Mouse (Mus musculus): ENCODE measurements around the gene Cfdp1. TPM values are rescaled to one million over a fixed set of nuclear protein-coding genes. Genes with fewer than 3 reads are reported as not detected.
A peak's percentile ranks its signal among the peaks of the same experiment; 100 is the strongest.

The Cfdp1 gene
- polyA plus RNA-seq, 1 experiment from 2014 or later: 203 TPM

GRCm38 (mm10) chr8:111813818-111814217 is 40.3 kb downstream of the Cfdp1 start:
- WGBS: 95% methylated on average over 9 of the region's 9 CpGs
- Histone ChIP-seq H3K4me2 (ENCODE audit: low read depth, low read length) (no peak overlapping the region), H3K9me3 (ENCODE audit: control insufficient read depth, low read length) (no peaks in the 10 kb centered on the region), H3K27ac (ENCODE audit: low read length) (no peak overlapping the region), H3K27me3 (ENCODE audit: control insufficient read depth, insufficient read depth, low read depth, low read length) (no peaks in the 10 kb centered on the region), H3K9ac (ENCODE audit: low read length) (no peak overlapping the region), H3K4me3 (ENCODE audit: low read length) (no peak overlapping the region), H3K4me1 (replicated peaks; ENCODE audit: control insufficient read depth, insufficient read depth, low read length) (no peaks in the 10 kb centered on the region), H3K36me3 (ENCODE audit: control insufficient read depth, insufficient read depth, low read length) (no peaks in the 10 kb centered on the region)
- ATAC-seq (ENCODE audit: low read depth): no peak

DNA sequence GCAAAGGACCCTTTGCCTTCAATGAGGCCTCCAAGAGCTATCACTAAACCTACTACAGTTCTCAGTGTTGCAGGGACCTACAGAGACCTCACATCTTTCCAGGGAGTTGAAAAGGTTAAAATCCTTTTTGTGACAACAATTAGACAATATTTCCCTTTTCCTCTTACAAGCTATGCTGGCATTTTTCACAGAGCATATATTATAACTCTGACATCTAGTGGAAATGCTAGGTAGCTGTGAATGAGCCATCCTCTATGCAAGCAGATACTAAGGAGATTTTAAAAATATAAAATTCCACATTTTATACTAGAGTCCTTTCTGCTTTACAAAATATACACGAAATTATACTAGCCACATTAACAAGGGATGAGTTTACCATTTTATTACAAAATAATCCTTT is 41.3 kb downstream of the Cfdp1 start:
- no peaks in the 10 kb centered on the region for H3K4me1 ChIP-seq (replicated peaks; ENCODE audit: control insufficient read depth, insufficient read depth, low read length)
- H3K27me3 ChIP-seq (ENCODE audit: control insufficient read depth, insufficient read depth, low read depth, low read length): no peaks in the 10 kb centered on the region
- no peak overlapping the region for H3K4me3 ChIP-seq (ENCODE audit: low read length)
- H3K27ac ChIP-seq (ENCODE audit: low read length): no peak overlapping the region
- no peak for ATAC-seq (ENCODE audit: low read depth)
- no peaks in the 10 kb centered on the region for H3K9me3 ChIP-seq (ENCODE audit: control insufficient read depth, low read length)
- no peak overlapping the region for H3K9ac ChIP-seq (ENCODE audit: low read length)
- no peaks in the 10 kb centered on the region for H3K36me3 ChIP-seq (ENCODE audit: control insufficient read depth, insufficient read depth, low read length)
- 57% methylated on average over 1 of the region's 1 CpGs for WGBS
- no peak overlapping the region for H3K4me2 ChIP-seq (ENCODE audit: low read depth, low read length)

DNA sequence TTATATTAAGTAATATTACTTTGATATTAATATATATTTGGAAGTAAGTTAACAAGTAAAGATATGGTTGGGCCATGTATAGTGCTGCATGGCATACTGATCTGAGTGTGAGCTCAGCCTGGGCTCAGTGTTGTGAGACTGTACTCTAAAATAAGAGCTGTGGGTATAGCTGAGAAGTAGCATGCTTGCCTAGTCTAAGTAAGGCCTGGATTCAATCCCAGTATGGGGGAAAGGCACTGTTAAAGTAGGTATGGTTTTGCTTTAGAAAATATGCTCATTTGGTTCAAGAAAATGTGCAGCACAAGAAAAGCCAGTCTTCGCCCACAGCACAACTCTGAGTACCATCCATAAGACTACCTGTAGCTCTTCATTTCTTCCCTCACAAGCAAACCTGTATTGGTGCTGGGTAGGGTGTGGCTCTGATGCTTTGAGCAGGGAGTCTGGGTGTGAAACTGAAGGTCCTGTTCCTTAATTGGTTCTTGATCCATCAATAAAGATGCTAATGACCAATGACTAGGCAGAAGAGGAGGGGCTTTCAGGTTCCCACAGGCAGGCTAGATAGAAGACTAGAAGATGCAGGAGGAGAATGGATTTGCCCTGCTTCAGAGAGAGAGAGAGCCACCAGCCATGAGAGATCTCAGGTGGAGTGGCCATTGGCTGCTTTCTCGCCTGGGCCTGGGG is 43.3 kb downstream of the Cfdp1 start:
- Histone ChIP-seq H3K9me3 (ENCODE audit: control insufficient read depth, low read length) (no peaks in the 10 kb centered on the region), H3K4me1 (replicated peaks; ENCODE audit: control insufficient read depth, insufficient read depth, low read length) (no peaks in the 10 kb centered on the region), H3K27me3 (ENCODE audit: control insufficient read depth, insufficient read depth, low read depth, low read length) (no peaks in the 10 kb centered on the region), H3K27ac (ENCODE audit: low read length) (no peak overlapping the region), H3K4me3 (ENCODE audit: low read length) (no peak overlapping the region), H3K9ac (ENCODE audit: low read length) (no peak overlapping the region), H3K36me3 (ENCODE audit: control insufficient read depth, insufficient read depth, low read length) (no peaks in the 10 kb centered on the region), H3K4me2 (ENCODE audit: low read depth, low read length) (no peak overlapping the region)
- WGBS: 84% methylated on average over 2 of the region's 2 CpGs
- no peak for ATAC-seq (ENCODE audit: low read depth)

DNA sequence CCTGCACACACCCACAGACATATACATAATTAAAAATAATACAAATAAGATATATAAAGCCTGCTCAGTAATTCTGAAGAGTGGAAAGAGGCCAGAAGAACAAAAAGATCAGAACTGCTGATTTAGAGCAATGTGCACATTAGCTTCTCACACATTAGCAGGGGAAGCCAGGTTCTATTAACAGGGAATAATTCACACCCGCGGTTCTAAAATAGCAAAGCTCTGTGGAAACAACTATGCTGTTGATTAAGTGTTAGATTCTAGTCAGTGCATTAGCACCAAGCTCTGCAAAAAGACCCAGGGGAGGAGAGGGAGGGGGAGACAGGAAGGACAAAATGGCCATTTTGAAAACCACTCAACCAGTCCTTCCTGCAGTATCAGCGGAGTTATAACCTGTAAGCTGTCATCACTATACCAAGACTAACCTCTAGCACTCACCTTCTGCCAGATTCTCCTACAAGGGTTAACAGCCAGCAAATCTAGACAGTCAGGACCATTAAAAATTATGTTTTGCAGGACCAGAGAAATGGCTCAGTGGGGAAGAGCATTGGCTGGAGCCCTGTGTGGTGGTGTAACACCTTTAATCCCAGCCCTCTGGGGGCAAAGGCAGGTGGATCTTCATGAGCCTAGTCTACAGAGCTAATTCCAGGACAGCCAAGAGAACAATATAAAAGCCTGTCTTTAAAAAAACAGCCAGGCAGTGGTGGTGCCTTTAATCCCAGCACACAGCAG is 45.0 kb downstream of the Cfdp1 start:
- Histone ChIP-seq H3K27me3 (ENCODE audit: control insufficient read depth, insufficient read depth, low read depth, low read length) (no peaks in the 10 kb centered on the region), H3K4me2 (ENCODE audit: low read depth, low read length) (no peak overlapping the region), H3K9ac (ENCODE audit: low read length) (no peak overlapping the region), H3K36me3 (ENCODE audit: control insufficient read depth, insufficient read depth, low read length) (no peaks in the 10 kb centered on the region), H3K4me3 (ENCODE audit: low read length) (no peak overlapping the region), H3K27ac (ENCODE audit: low read length) (no peak overlapping the region), H3K9me3 (ENCODE audit: control insufficient read depth, low read length) (no peaks in the 10 kb centered on the region), H3K4me1 (replicated peaks; ENCODE audit: control insufficient read depth, insufficient read depth, low read length) (no peaks in the 10 kb centered on the region)
- no peak for ATAC-seq (ENCODE audit: low read depth)
- 98% methylated on average over 3 of the region's 3 CpGs for WGBS

DNA sequence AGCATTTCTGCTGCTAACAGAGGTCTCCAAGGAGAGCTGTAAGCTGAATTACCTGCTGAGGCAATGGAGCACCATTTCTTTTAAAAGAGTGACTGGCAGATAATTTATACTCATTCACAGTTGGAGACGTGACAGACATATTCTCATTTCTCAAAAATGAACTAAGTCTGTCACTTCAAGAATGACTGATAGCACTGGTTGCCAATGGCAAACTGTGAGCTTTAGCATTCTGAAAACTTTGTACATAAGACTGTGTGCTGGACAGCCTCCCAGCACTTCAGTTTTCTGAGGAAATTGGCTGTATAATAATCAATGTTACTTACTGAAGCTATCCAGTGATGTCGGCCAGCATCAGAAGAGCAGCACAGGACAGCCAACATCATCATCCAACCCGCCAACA is 46.1 kb downstream of the Cfdp1 start:
- no peak for ATAC-seq (ENCODE audit: low read depth)
- Histone ChIP-seq H3K27me3 (ENCODE audit: control insufficient read depth, insufficient read depth, low read depth, low read length) (no peaks in the 10 kb centered on the region), H3K4me2 (ENCODE audit: low read depth, low read length) (no peak overlapping the region), H3K36me3 (ENCODE audit: control insufficient read depth, insufficient read depth, low read length) (no peaks in the 10 kb centered on the region), H3K27ac (ENCODE audit: low read length) (no peak overlapping the region), H3K4me1 (replicated peaks; ENCODE audit: control insufficient read depth, insufficient read depth, low read length) (peaks cover 7% of the 10 kb centered on the region; the same call in 1 of the 2 replicates), H3K4me3 (ENCODE audit: low read length) (no peak overlapping the region), H3K9ac (ENCODE audit: low read length) (no peak overlapping the region), H3K9me3 (ENCODE audit: control insufficient read depth, low read length) (no peaks in the 10 kb centered on the region)
- WGBS: 95% methylated on average over 3 of the region's 3 CpGs

- Histone ChIP-seq H3K27me3 (ENCODE audit: control insufficient read depth, insufficient read depth, low read depth, low read length) (no peaks in the 10 kb centered on the region), H3K4me2 (ENCODE audit: low read depth, low read length) (no peak overlapping the region), H3K9me3 (ENCODE audit: control insufficient read depth, low read length) (no peaks in the 10 kb centered on the region), H3K4me3 (ENCODE audit: low read length) (no peak overlapping the region), H3K9ac (ENCODE audit: low read length) (no peak overlapping the region), H3K27ac (ENCODE audit: low read length) (peak overlapping the region; percentile 84), H3K36me3 (ENCODE audit: control insufficient read depth, insufficient read depth, low read length) (no peaks in the 10 kb centered on the region), H3K4me1 (replicated peaks; ENCODE audit: control insufficient read depth, insufficient read depth, low read length) (peaks cover 19% of the 10 kb centered on the region)
- ATAC-seq (ENCODE audit: low read depth): no peak
- 81% methylated on average over 8 of the region's 8 CpGs for WGBS
Observed at GRCm38 (mm10) chr8:111803362-111803761, 50.7 kb downstream of the Cfdp1 start.

DNA sequence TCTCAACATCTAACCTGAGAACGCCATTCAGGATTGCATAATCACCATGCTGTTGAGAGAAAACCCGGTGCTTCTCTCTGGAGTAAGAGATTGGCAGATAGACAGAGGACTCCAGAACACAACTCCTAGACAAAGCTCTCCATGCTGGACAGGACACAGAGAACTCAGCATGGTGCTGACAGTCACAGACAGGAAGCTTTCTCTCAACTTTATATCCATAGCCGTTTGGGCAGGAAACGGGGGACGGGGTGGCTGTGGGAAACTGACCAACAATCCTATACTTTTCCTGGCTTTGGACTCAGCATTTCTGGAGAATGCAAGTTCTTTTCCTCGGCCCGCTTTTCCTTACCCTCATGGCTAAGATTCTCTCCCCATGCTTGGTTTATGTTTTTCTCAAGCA is 51.8 kb downstream of the Cfdp1 start:
- Histone ChIP-seq H3K4me2 (ENCODE audit: low read depth, low read length) (no peak overlapping the region), H3K9ac (ENCODE audit: low read length) (no peak overlapping the region), H3K27me3 (ENCODE audit: control insufficient read depth, insufficient read depth, low read depth, low read length) (no peaks in the 10 kb centered on the region), H3K4me3 (ENCODE audit: low read length) (no peak overlapping the region), H3K9me3 (ENCODE audit: control insufficient read depth, low read length) (no peaks in the 10 kb centered on the region), H3K4me1 (replicated peaks; ENCODE audit: control insufficient read depth, insufficient read depth, low read length) (peaks cover 19% of the 10 kb centered on the region), H3K27ac (ENCODE audit: low read length) (peak overlapping the region; percentile 84), H3K36me3 (ENCODE audit: control insufficient read depth, insufficient read depth, low read length) (no peaks in the 10 kb centered on the region)
- ATAC-seq (ENCODE audit: low read depth): 0 out of 2 replicates have a peak, but pooled peaks have one; percentile 34
- WGBS: 57% methylated on average over 7 of the region's 7 CpGs

- Histone ChIP-seq H3K9me3 (ENCODE audit: control insufficient read depth, low read length) (no peaks in the 10 kb centered on the region), H3K27me3 (ENCODE audit: control insufficient read depth, insufficient read depth, low read depth, low read length) (no peaks in the 10 kb centered on the region), H3K27ac (ENCODE audit: low read length) (peak overlapping the region; percentile 84), H3K4me3 (ENCODE audit: low read length) (no peak overlapping the region), H3K4me1 (replicated peaks; ENCODE audit: control insufficient read depth, insufficient read depth, low read length) (peaks cover 19% of the 10 kb centered on the region), H3K36me3 (ENCODE audit: control insufficient read depth, insufficient read depth, low read length) (no peaks in the 10 kb centered on the region), H3K4me2 (ENCODE audit: low read depth, low read length) (no peak overlapping the region), H3K9ac (ENCODE audit: low read length) (no peak overlapping the region)
- ATAC-seq (ENCODE audit: low read depth): peak; percentile 67
- WGBS: 51% methylated on average over 6 of the region's 6 CpGs
Observed at GRCm38 (mm10) chr8:111801456-111801855, 52.6 kb downstream of the Cfdp1 start.

DNA sequence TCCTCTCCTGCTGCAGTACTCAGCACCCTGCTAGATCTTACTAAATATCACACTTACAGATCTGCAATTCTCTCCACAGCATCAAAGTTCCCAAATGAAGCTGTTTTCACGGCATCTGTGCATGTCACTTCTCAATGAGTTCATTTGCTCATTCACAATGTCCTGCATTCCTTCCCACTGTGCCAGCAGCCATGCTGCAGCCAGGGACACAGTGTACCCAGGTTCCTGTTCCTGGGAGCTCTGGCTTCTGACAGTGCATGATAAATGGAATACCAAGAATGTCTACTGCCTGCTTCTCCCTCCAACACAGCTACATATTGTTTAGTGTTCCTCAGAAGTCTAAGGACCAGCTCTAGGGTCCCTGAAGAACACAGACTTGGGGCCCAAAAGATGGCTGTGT is 57.6 kb downstream of the Cfdp1 start:
- no peak overlapping the region for H3K4me2 ChIP-seq (ENCODE audit: low read depth, low read length)
- no peaks in the 10 kb centered on the region; the same call in 1 of the 2 replicates for H3K36me3 ChIP-seq (ENCODE audit: control insufficient read depth, insufficient read depth, low read length)
- peaks cover 26% of the 10 kb centered on the region for H3K4me1 ChIP-seq (replicated peaks; ENCODE audit: control insufficient read depth, insufficient read depth, low read length)
- ATAC-seq (ENCODE audit: low read depth): no peak
- no peak overlapping the region for H3K4me3 ChIP-seq (ENCODE audit: low read length)
- H3K27ac ChIP-seq (ENCODE audit: low read length): no peak overlapping the region
- H3K27me3 ChIP-seq (ENCODE audit: control insufficient read depth, insufficient read depth, low read depth, low read length): no peaks in the 10 kb centered on the region
- no peak overlapping the region for H3K9ac ChIP-seq (ENCODE audit: low read length)
- no peaks in the 10 kb centered on the region for H3K9me3 ChIP-seq (ENCODE audit: control insufficient read depth, low read length)
- 72% methylated on average over 1 of the region's 1 CpGs for WGBS

Measured in lung, embryonic 16.5 days (tissue).